9 mouse cellular contexts compared by ENCODE assay signal in the genomic region with DNA sequence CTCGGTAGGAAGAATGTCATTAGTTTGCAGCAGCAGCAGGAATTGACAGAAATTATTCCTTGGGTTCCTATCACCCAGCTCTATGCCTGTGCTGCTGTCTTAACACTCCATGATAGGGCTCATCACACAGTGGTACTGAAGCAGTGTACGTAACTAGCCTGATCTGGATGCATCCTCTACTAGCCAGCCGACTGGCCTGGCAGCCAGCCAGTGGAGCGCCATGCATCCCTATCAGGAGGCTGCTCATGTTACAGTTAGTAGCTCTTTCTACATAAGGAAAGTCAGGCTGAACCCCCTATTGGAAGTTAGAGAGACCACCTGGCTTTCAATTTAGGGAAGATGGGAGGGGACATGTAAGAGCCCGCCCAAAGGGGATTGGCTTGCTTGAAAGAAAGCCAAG. TPM values are rescaled to one million over a fixed set of nuclear protein-coding genes. Genes with fewer than 3 reads are reported as not detected.
DNase-seq lines count a peak whose midpoint lies in the region; ATAC-seq and TF ChIP-seq lines count a peak whose summit lies in the region.
"Had no signal": no experiment of that assay in that cellular context is flagged by ENCODE, and none has a peak within 500 bp of the region (broad histone marks: within the 10 kb centered on the region; RNA-seq: fewer than 3 reads in every experiment).

No protein-coding gene starts in this region.

- no peak overlapping the region for H3K4me3 ChIP-seq in hindbrain, embryonic 14.5 days (replicated peaks; ENCODE audit: low read length)
- no peak overlapping the region for H3K4me3 ChIP-seq in hindbrain, embryonic 10.5 days
- H3K4me3 ChIP-seq in forebrain, postnatal 0 days (ENCODE audit: low read depth, low read length) = no peak overlapping the region
- H3K4me3 ChIP-seq: liver, embryonic 15.5 days had no signal

- TF ChIP-seq CTCF in forebrain, postnatal 0 days (IDR thresholded peaks at IDR 0.05; ENCODE audit: low read depth) = no peak

- H3K27ac ChIP-seq in hindbrain, embryonic 14.5 days = no peak overlapping the region
- H3K27ac ChIP-seq in hindbrain, embryonic 10.5 days = no peak overlapping the region
- H3K27ac ChIP-seq in forebrain, postnatal 0 days (ENCODE audit: low read depth, low read length) = no peak overlapping the region
- H3K27ac ChIP-seq: liver, embryonic 15.5 days had no signal

- ATAC-seq in hindbrain, embryonic 14.5 days (ENCODE audit: low FRiP score) = 0 out of 2 replicates have a peak, but pooled peaks have one; percentile 60
- peak; percentile 48 for ATAC-seq in forebrain, postnatal 0 days

- H3K9ac ChIP-seq in hindbrain, embryonic 14.5 days = no peak overlapping the region
- no peak overlapping the region for H3K9ac ChIP-seq in forebrain, postnatal 0 days
- H3K9ac ChIP-seq: liver, embryonic 15.5 days had no signal

- no peak overlapping the region for H3K4me2 ChIP-seq in hindbrain, embryonic 14.5 days (replicated peaks)
- H3K4me2 ChIP-seq in forebrain, postnatal 0 days (ENCODE audit: low read depth) = no peak overlapping the region
- H3K4me2 ChIP-seq: liver, embryonic 15.5 days had no signal

- H3K4me1 ChIP-seq in hindbrain, embryonic 14.5 days (replicated peaks; ENCODE audit: control insufficient read depth, insufficient read depth, low read length) = no peaks in the 10 kb centered on the region
- H3K4me1 ChIP-seq in hindbrain, embryonic 10.5 days (replicated peaks) = no peaks in the 10 kb centered on the region
- no peaks in the 10 kb centered on the region for H3K4me1 ChIP-seq in forebrain, postnatal 0 days (ENCODE audit: insufficient read depth)

- WGBS in hindbrain, embryonic 14.5 days = 71% methylated on average over 5 of the region's 5 CpGs
- 80% methylated on average over 5 of the region's 5 CpGs for WGBS in hindbrain, embryonic 10.5 days
- 55% methylated on average over 5 of the region's 5 CpGs for WGBS in forebrain, postnatal 0 days

- no peaks in the 10 kb centered on the region for H3K27me3 ChIP-seq in hindbrain, embryonic 14.5 days (ENCODE audit: control insufficient read depth, insufficient read depth, low read length)
- no peaks in the 10 kb centered on the region for H3K27me3 ChIP-seq in hindbrain, embryonic 10.5 days (ENCODE audit: insufficient read depth, poor library complexity, severe bottlenecking)
- H3K27me3 ChIP-seq in forebrain, postnatal 0 days (ENCODE audit: insufficient read depth, low read length) = no peaks in the 10 kb centered on the region
- H3K27me3 ChIP-seq: liver, embryonic 15.5 days had no signal

- H3K9me3 ChIP-seq in hindbrain, embryonic 14.5 days (ENCODE audit: control insufficient read depth, low read length) = no peaks in the 10 kb centered on the region
- H3K9me3 ChIP-seq in hindbrain, embryonic 10.5 days = no peaks in the 10 kb centered on the region
- no peaks in the 10 kb centered on the region for H3K9me3 ChIP-seq in forebrain, postnatal 0 days (ENCODE audit: low read length)
- H3K9me3 ChIP-seq: liver, embryonic 15.5 days had no signal

- DNase-seq in hindbrain, embryonic 14.5 days (ENCODE audit: low spot score) = peak; percentile 45
- DNase-seq in hindbrain, embryonic 10.5 days (ENCODE audit: low spot score) = no peak
- peak; percentile 46 for DNase-seq in ES-CJ7 (ENCODE audit: low read depth, low spot score)
- peak; percentile 37 for DNase-seq in R1 (ENCODE audit: low read depth, low spot score)
- DNase-seq in forebrain, postnatal 0 days = peak; percentile 24
- no peak for DNase-seq in thymus, adult 18-20 months
- no peak for DNase-seq in ovary, adult 18-20 months (ENCODE audit: low spot score)

- H3K36me3 ChIP-seq in hindbrain, embryonic 14.5 days (replicated peaks; ENCODE audit: control insufficient read depth, insufficient read depth) = no peaks in the 10 kb centered on the region
- H3K36me3 ChIP-seq in hindbrain, embryonic 10.5 days = peaks cover 5% of the 10 kb centered on the region; the same call in 1 of the 2 replicates
- H3K36me3 ChIP-seq in forebrain, postnatal 0 days (ENCODE audit: insufficient read depth) = no peaks in the 10 kb centered on the region; the same call in 1 of the 2 replicates

RNA-seq across cellular contexts. Expression of a gene that starts 51.8 kb away (rescaled TPM):
- polyA plus RNA-seq in hindbrain, embryonic 14.5 days (2014; fragmentation: Nextera tagmentation; extraction: Ambion mirVana) = 3.6 and 4.0 TPM in 2 replicates
- polyA plus RNA-seq in hindbrain, embryonic 10.5 days (2016; fragmentation: Nextera tagmentation; extraction: Ambion mirVana) = 7.0 and 8.4 TPM in 2 replicates
- 6.5 and 7.3 TPM in 2 replicates for total RNA-seq in forebrain, postnatal 0 days (2014; rRNA removed)
- polyA plus RNA-seq in forebrain, postnatal 0 days (2015; fragmentation: Nextera tagmentation; extraction: Ambion mirVana) = 5.3 and 6.8 TPM in 2 replicates

RNA-seq across cellular contexts. Expression of a gene that starts 55.3 kb away (rescaled TPM):
- polyA plus RNA-seq in hindbrain, embryonic 14.5 days (2014; fragmentation: Nextera tagmentation; extraction: Ambion mirVana) = 38.2 and 53.2 TPM in 2 replicates
- 86.4 and 94.1 TPM in 2 replicates for polyA plus RNA-seq in hindbrain, embryonic 10.5 days (2016; fragmentation: Nextera tagmentation; extraction: Ambion mirVana)
- total RNA-seq in forebrain, postnatal 0 days (2014; rRNA removed) = 12.9 and 19.5 TPM in 2 replicates
- 33.9 and 35.3 TPM in 2 replicates for polyA plus RNA-seq in forebrain, postnatal 0 days (2015; fragmentation: Nextera tagmentation; extraction: Ambion mirVana)
- total RNA-seq: neutrophil, adult 5-6 weeks had no signal

Comparison
In these comparisons a context has a peak if more than half of its experiments do, and no peak if none do; other contexts are left out.
1. DNase-seq: peak in hindbrain, embryonic 14.5 days (single experiment), ES-CJ7 (single experiment), R1 (single experiment) and forebrain, postnatal 0 days (single experiment); none in hindbrain, embryonic 10.5 days (single experiment), thymus, adult 18-20 months (0 of 2) and ovary, adult 18-20 months (single experiment).